Mouse (Mus musculus): ENCODE data around the gene Ube2g2. TPM values are rescaled to one million over a fixed set of nuclear protein-coding genes. Genes with fewer than 3 reads are reported as not detected.
A peak's percentile ranks its signal among the peaks of the same experiment; 100 is the strongest.

The Ube2g2 gene
- polyA plus RNA-seq, 1 experiment from 2014 or later = 50.9 TPM

DNA sequence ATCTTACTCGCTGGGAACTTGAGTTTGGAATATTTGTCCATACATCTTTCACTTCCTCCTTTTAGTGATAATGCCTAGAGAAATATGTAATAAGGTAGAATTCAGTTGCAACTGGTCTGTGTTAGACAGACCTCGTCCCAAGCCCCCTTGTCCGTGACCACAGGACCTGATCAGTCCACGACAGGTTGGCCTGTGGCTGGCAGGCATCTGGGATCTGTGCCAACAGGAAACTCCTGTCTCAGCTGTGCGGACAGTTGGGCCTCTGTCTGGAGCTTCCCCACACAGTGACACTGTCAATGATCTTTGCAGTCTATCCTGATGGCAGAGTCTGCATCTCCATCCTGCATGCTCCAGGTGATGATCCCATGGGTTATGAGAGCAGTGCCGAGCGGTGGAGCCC is 21.1 kb downstream of the Ube2g2 start:
- no peak overlapping the region for H3K4me3 ChIP-seq (ENCODE audit: low read depth, low read length)
- peaks cover 78% of the 10 kb centered on the region for H3K36me3 ChIP-seq (ENCODE audit: insufficient read depth)
- H3K4me2 ChIP-seq = no peak overlapping the region
- H3K9me3 ChIP-seq (ENCODE audit: low read depth, low read length) = no peaks in the 10 kb centered on the region
- DNase-seq = no peak
- TF ChIP-seq CTCF (IDR thresholded peaks at IDR 0.05; ENCODE audit: low read depth) = no peak
- H3K27ac ChIP-seq (ENCODE audit: low read depth) = no peak overlapping the region
- H3K9ac ChIP-seq = no peak overlapping the region
- no peaks in the 10 kb centered on the region for H3K27me3 ChIP-seq (ENCODE audit: insufficient read depth, low read length)
- ATAC-seq (ENCODE audit: insufficient read depth) = no peak
- WGBS = 65% methylated on average over 7 of the region's 7 CpGs
- no peaks in the 10 kb centered on the region for H3K4me1 ChIP-seq (ENCODE audit: insufficient read depth)

DNA sequence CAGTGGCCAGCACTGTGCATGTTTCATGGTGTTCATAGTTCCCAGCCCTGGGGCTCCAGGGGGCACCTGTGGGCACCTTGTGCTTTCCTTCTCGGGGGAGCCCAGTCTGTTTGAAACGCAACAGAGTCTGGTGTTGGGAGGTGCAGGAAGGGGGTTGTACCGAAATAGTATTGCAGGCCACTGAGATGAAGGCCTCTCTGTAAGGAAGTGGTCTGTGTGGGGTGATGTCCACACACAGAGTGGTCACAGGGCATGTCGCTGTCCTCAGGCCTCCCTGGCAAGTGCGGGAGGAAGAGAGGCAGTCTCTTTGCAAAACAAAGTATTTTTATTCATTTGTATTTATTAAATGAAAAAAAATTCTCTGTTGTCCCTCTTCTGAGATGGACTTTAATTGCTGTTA is 23.5 kb downstream of the Ube2g2 start:
- peaks cover 60% of the 10 kb centered on the region for H3K36me3 ChIP-seq (ENCODE audit: insufficient read depth)
- no peak for TF ChIP-seq CTCF (IDR thresholded peaks at IDR 0.05; ENCODE audit: low read depth)
- no peak for ATAC-seq (ENCODE audit: insufficient read depth)

DNA sequence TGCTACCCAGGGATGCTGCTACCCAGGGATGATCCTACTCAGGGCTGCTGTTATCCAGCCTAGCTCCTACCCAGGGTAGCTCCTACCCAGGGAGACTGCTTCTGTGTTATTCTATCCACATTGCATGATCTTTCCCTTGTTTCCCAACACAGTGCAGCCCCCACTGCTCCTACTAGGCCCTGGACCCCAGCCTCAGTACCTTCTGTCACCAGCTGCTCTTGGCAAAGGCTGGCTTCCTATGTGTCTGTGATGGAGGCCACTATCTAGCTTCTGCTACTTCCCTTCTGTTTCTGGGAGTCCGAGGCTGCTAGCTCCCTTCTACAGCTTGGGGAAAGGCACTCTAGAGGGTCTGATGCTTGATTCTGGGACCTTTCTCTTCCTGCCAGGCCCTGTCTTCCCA is 25.4 kb downstream of the Ube2g2 start:
- no peak overlapping the region for H3K27ac ChIP-seq (ENCODE audit: low read depth)
- no peak overlapping the region for H3K4me2 ChIP-seq
- no peak overlapping the region for H3K9ac ChIP-seq
- no peak for TF ChIP-seq CTCF (IDR thresholded peaks at IDR 0.05; ENCODE audit: low read depth)
- no peaks in the 10 kb centered on the region for H3K27me3 ChIP-seq (ENCODE audit: insufficient read depth, low read length)
- peaks cover 43% of the 10 kb centered on the region for H3K36me3 ChIP-seq (ENCODE audit: insufficient read depth)
- DNase-seq (no peak), ATAC-seq (ENCODE audit: insufficient read depth) (no peak)
- no peaks in the 10 kb centered on the region for H3K9me3 ChIP-seq (ENCODE audit: low read depth, low read length)
- H3K4me3 ChIP-seq (ENCODE audit: low read depth, low read length) = no peak overlapping the region
- H3K4me1 ChIP-seq (ENCODE audit: insufficient read depth) = no peaks in the 10 kb centered on the region
- 82% methylated on average over 1 of the region's 1 CpGs for WGBS

More for the DNA sequence above, 23.5 kb downstream of the Ube2g2 start:
- Histone ChIP-seq H3K4me1 (ENCODE audit: insufficient read depth) (no peaks in the 10 kb centered on the region), H3K27me3 (ENCODE audit: insufficient read depth, low read length) (no peaks in the 10 kb centered on the region), H3K27ac (ENCODE audit: low read depth) (no peak overlapping the region), H3K9ac (no peak overlapping the region), H3K4me2 (no peak overlapping the region), H3K9me3 (ENCODE audit: low read depth, low read length) (no peaks in the 10 kb centered on the region), H3K4me3 (ENCODE audit: low read depth, low read length) (no peak overlapping the region)
- DNase-seq = no peak
- WGBS = 85% methylated on average over 5 of the region's 5 CpGs

DNA sequence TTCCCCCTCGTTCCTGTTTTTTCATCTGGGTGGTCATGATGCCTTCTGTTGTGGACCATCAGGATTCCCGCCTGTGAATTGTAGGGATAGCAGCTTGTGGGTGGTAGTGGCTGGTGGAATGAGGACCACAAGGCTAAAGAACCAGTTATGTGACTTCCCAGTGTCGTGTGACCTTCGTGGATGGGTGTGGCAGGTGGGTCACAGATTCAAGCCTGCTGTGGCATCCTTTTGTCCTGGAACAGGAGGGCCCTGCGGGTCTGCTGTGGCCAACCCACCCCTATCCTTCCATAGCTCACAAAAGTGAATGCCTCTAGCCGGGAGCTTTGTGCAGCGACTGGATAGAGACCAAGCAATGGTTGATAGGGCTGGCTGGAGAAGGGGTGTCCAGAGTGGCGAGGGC is 25.8 kb downstream of the Ube2g2 start:
- no peaks in the 10 kb centered on the region for H3K4me1 ChIP-seq (ENCODE audit: insufficient read depth)
- H3K27me3 ChIP-seq (ENCODE audit: insufficient read depth, low read length) = no peaks in the 10 kb centered on the region
- no peak for TF ChIP-seq CTCF (IDR thresholded peaks at IDR 0.05; ENCODE audit: low read depth)
- no peak for DNase-seq
- no peak overlapping the region for H3K4me2 ChIP-seq
- 79% methylated on average over 8 of the region's 8 CpGs for WGBS
- H3K9ac ChIP-seq = no peak overlapping the region
- H3K4me3 ChIP-seq (ENCODE audit: low read depth, low read length) = no peak overlapping the region
- ATAC-seq (ENCODE audit: insufficient read depth) = no peak
- peaks cover 38% of the 10 kb centered on the region for H3K36me3 ChIP-seq (ENCODE audit: insufficient read depth)
- no peaks in the 10 kb centered on the region for H3K9me3 ChIP-seq (ENCODE audit: low read depth, low read length)
- no peak overlapping the region for H3K27ac ChIP-seq (ENCODE audit: low read depth)

DNA sequence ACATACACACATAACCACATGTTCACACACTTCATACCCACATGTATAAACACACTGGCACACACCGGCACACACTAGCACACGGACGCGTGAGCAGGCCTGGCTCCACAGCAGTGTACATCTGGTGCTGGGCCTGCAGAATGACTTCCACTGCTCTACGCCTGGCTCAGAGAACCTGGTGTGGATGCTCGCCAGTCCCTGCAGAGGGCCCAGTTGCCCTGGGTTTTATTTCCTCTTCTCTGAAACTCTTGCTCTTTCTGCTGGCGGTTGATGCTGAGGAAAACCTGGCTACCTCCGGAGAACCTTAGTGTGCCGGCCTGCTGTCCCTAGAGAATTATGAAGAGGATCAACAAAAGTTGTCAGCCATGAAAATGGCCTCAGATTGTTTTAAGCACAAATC is 30.0 kb downstream of the Ube2g2 start:
- DNase-seq (no peak), ATAC-seq (ENCODE audit: insufficient read depth) (no peak)
- no peaks in the 10 kb centered on the region for H3K27me3 ChIP-seq (ENCODE audit: insufficient read depth, low read length)
- TF ChIP-seq CTCF (IDR thresholded peaks at IDR 0.05; ENCODE audit: low read depth) = no peak
- H3K9me3 ChIP-seq (ENCODE audit: low read depth, low read length) = no peaks in the 10 kb centered on the region
- no peak overlapping the region for H3K27ac ChIP-seq (ENCODE audit: low read depth)
- H3K36me3 ChIP-seq (ENCODE audit: insufficient read depth) = no peaks in the 10 kb centered on the region
- H3K4me3 ChIP-seq (ENCODE audit: low read depth, low read length) = no peak overlapping the region
- no peak overlapping the region for H3K4me2 ChIP-seq
- no peak overlapping the region for H3K9ac ChIP-seq
- 86% methylated on average over 9 of the region's 9 CpGs for WGBS
- H3K4me1 ChIP-seq (ENCODE audit: insufficient read depth) = no peaks in the 10 kb centered on the region

DNA sequence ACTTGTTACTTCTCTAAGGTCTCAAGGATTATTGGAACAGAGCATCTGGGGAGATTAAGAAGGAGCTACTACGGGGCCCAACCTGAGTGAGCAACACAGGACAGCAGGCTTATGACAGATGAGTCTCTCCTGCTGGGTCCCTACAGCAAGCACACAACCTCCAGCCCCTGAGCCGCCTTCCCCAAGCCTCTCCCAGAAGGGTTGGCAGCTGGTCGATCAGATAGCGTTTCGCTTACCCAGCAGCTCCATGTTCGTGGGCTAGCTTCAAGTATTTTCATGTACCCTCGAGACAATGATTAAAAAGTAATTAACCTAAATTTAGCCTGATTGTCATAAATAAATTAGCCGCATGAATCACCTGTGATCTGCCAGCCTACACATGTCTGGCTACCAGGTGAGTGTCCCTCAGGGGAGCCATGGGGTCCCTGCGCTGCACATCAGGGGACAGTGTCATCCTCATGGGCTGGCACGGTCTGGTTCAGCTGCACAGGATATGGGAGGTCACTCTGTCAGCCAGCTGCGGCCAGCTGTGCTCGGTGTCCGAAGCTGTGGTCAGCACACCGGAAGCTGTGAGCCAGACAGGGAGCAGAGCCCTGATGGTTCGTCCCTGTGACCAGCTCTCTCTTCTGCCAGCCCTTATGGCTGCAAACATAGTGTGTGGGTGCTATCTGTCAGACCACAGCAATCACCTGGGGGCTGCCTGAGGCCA is 36.4 kb downstream of the Ube2g2 start:
- H3K4me2 ChIP-seq = no peak overlapping the region
- H3K4me3 ChIP-seq (ENCODE audit: low read depth, low read length) = no peak overlapping the region
- 43% methylated on average over 15 of the region's 15 CpGs for WGBS
- 0 out of 2 replicates have a peak, but pooled peaks cover 7% of the 10 kb centered on the region for H3K4me1 ChIP-seq (ENCODE audit: insufficient read depth)
- no peaks in the 10 kb centered on the region for H3K9me3 ChIP-seq (ENCODE audit: low read depth, low read length)
- H3K27me3 ChIP-seq (ENCODE audit: insufficient read depth, low read length) = no peaks in the 10 kb centered on the region
- DNase-seq = peak; percentile 72
- TF ChIP-seq CTCF (IDR thresholded peaks at IDR 0.05; ENCODE audit: low read depth) = no peak
- no peak overlapping the region for H3K27ac ChIP-seq (ENCODE audit: low read depth)
- no peaks in the 10 kb centered on the region for H3K36me3 ChIP-seq (ENCODE audit: insufficient read depth)
- H3K9ac ChIP-seq = no peak overlapping the region
- peak; percentile 80; the same call in 1 of the 2 replicates for ATAC-seq (ENCODE audit: insufficient read depth)

DNA sequence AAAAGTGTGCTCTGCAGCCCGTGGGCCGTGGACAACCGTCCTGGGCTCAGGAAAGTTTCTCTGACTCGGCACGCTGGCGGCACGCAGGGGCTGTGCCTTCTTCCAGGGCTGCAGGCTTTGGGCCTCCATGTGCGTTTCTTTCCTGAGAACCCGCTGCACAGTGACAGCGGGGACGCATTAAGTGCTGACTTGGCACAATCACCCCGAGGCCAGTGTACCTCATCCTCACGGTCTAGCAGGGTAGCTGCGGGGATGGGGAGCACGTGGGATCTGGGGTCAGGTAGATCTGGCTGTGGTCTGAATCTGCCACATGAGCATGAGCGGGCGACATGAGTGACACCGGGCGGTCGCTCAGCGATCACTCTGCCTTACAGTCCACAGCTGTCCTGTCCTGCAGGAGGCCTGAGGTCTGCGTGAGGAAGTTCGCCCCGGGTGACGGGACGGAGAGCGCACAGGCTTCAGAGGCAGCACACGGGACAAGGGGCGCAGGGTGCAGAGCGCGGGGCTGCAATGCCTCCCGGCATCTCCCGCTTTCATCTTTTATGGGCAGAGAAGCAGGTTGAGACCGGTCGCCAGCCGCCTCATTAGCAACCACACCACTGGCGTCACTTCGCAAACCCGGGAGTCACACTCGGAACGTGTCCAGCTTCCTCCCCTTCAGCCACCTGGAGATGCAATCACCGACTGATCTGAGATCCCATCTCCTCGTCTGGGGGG is 42.0 kb downstream of the Ube2g2 start:
- H3K36me3 ChIP-seq (ENCODE audit: insufficient read depth) = no peaks in the 10 kb centered on the region
- H3K27me3 ChIP-seq (ENCODE audit: insufficient read depth, low read length) = no peaks in the 10 kb centered on the region
- no peak overlapping the region for H3K27ac ChIP-seq (ENCODE audit: low read depth)
- H3K9ac ChIP-seq = no peak overlapping the region
- H3K4me1 ChIP-seq (ENCODE audit: insufficient read depth) = no peaks in the 10 kb centered on the region
- ATAC-seq (ENCODE audit: insufficient read depth) = no peak
- H3K4me2 ChIP-seq = 0 out of 2 replicates have a peak overlapping the region, but pooled peaks have one; percentile 15
- H3K4me3 ChIP-seq (ENCODE audit: low read depth, low read length) = no peak overlapping the region
- no peaks in the 10 kb centered on the region for H3K9me3 ChIP-seq (ENCODE audit: low read depth, low read length)
- TF ChIP-seq CTCF (IDR thresholded peaks at IDR 0.05; ENCODE audit: low read depth) = no peak
- WGBS = 31% methylated on average over 43 of the region's 43 CpGs
- DNase-seq = no peak
